Mouse (Mus musculus): ENCODE data around the gene Rhd. TPM values are rescaled to one million over a fixed set of nuclear protein-coding genes. Genes with fewer than 3 reads are reported as not detected.
"Not testable (repeated sequence)": the region's sequence is repeated elsewhere in the genome, so short reads cannot be mapped to it uniquely, and the experiment has no call there.

Gene Rhd
- polyA plus RNA-seq, 1 experiment from 2014 or later: 2.1 TPM

DNA sequence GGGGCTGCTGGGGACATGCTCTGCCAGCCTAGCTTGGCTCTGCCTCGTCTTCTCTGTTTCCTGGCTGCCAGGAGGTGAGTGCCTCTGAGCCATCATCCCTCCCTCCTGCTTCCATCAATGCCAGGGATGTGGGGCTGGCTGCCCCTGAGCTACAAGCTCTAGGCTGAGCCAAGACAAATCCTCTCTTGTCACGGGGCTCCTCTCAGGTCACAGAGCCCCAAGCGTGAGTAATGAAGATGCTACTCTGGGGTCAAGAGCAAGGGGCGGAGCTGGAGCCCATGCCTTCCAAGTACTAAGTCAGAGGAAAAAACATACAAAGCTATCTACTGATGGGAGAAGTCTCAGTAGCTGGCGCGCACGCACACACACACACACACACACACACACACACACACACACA, 38.7 kb downstream of the Rhd start:
- H3K27me3 ChIP-seq (ENCODE audit: control insufficient read depth, insufficient read depth, low read length): no peaks in the 10 kb centered on the region
- no peak overlapping the region for H3K9ac ChIP-seq (replicated peaks; ENCODE audit: low read depth, low read length)
- H3K27ac ChIP-seq (ENCODE audit: low read depth, low read length): no peak overlapping the region
- H3K4me3 ChIP-seq (ENCODE audit: low read depth, low read length): no peak overlapping the region
- H3K4me2 ChIP-seq (ENCODE audit: low read depth, low read length): no peak overlapping the region
- no peaks in the 10 kb centered on the region for H3K4me1 ChIP-seq (ENCODE audit: control insufficient read depth, insufficient read depth, low read length)
- peaks cover 72% of the 10 kb centered on the region for H3K36me3 ChIP-seq (ENCODE audit: control insufficient read depth, insufficient read depth, low read length)
- WGBS: 81% methylated on average over 7 of the region's 7 CpGs
- H3K9me3 ChIP-seq (ENCODE audit: control insufficient read depth, low read length): no peaks in the 10 kb centered on the region
- ATAC-seq (ENCODE audit: low read depth): no peak

DNA sequence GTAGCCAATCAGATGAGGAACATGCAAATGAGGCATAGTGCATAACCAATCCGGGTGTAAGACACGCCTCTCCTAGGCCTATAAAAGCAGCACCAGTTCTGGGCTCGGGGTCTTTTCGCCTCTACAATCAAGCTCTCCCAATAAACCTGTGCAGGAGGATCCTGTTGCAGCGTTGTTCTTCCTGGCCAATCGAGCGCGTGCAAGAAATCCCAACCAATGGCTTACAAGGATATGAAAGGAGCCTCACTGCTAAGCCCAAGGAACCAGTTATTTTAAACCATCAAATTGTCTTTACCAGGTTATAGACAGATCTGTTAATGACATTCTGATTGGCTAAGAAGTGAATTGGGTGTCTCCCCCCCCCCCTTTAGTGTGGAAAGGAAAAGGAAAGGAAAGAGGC, 47.1 kb downstream of the Rhd start:
- not testable (repeated sequence) for H3K9ac ChIP-seq (replicated peaks; ENCODE audit: low read depth, low read length); H3K9me3 ChIP-seq (ENCODE audit: control insufficient read depth, low read length); H3K27ac ChIP-seq (ENCODE audit: low read depth, low read length); ATAC-seq (ENCODE audit: low read depth); H3K27me3 ChIP-seq (ENCODE audit: control insufficient read depth, insufficient read depth, low read length); H3K4me3 ChIP-seq (ENCODE audit: low read depth, low read length); H3K4me2 ChIP-seq (ENCODE audit: low read depth, low read length)
- H3K4me1 ChIP-seq (ENCODE audit: control insufficient read depth, insufficient read depth, low read length): peaks cover 11% of the 10 kb centered on the region
- peaks cover 31% of the 10 kb centered on the region for H3K36me3 ChIP-seq (ENCODE audit: control insufficient read depth, insufficient read depth, low read length)
- WGBS: 96% methylated on average over 6 of the region's 8 CpGs

DNA sequence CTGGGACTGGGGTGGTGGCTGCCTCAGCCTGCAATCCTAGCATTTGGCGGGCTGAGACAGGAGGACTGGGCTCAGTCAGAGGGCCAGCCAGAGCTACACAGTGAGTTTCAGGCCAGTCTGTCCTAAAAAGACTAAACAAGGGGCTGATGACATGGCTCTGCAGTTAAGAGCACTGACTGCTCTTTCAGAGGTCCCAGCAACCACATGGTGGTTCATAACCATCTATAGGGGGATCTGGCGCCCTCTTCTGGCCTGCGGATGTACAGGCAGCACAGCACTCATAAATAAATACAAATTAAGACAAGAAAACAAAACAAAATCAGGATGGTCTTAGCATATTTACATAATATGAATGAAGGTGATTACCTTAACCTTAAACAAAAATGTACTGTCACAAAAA, 49.1 kb downstream of the Rhd start:
- Histone ChIP-seq H3K27ac (ENCODE audit: low read depth, low read length) (no peak overlapping the region), H3K4me3 (ENCODE audit: low read depth, low read length) (peak overlapping the region; percentile 70), H3K4me2 (ENCODE audit: low read depth, low read length) (peak overlapping the region; percentile 67), H3K4me1 (ENCODE audit: control insufficient read depth, insufficient read depth, low read length) (peaks cover 11% of the 10 kb centered on the region), H3K9ac (replicated peaks; ENCODE audit: low read depth, low read length) (no peak overlapping the region), H3K27me3 (ENCODE audit: control insufficient read depth, insufficient read depth, low read length) (no peaks in the 10 kb centered on the region), H3K9me3 (ENCODE audit: control insufficient read depth, low read length) (no peaks in the 10 kb centered on the region), H3K36me3 (ENCODE audit: control insufficient read depth, insufficient read depth, low read length) (peaks cover 12% of the 10 kb centered on the region)
- 30% methylated on average over 3 of the region's 3 CpGs for WGBS
- 0 out of 2 replicates have a peak, but pooled peaks have one; percentile 6 for ATAC-seq (ENCODE audit: low read depth)

DNA sequence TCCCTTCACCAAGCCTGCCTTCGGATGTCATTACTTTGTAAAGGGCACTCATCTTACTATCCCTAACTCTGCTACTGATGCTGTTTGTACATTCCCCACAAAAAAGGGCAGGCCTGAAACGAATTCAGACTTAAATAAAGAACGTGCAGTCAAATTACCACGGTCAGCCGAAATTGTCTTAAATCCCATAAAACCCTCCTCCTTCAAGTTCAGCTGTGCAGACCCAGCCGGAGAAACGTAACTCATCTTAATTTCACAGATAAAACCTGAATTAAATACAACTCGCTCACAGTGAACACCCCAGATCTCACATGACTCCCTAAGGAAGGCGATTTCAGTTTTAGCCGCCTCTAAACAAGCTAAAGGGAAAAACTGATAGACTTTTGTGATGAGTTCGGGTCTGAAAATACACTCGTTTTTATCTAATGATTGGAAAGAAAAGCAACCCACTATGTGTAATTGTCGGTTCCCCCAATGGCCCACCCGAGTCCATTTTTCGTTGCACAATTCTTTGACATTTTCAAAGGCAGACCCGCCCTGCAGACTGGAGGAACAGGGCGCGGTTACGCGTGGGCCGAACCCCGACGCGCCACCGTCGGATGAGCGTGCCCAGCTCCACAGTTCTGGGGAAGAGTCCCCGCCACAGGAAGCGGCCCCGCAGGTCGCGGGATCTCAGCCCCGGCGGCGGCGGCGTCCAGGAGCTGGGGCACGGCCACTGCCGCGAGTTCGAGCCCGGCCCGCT, 50.0 kb downstream of the Rhd start:
- Histone ChIP-seq H3K4me3 (ENCODE audit: low read depth, low read length) (peak overlapping the region; percentile 70), H3K27ac (ENCODE audit: low read depth, low read length) (peak overlapping the region; percentile 71), H3K27me3 (ENCODE audit: control insufficient read depth, insufficient read depth, low read length) (no peaks in the 10 kb centered on the region), H3K9me3 (ENCODE audit: control insufficient read depth, low read length) (no peaks in the 10 kb centered on the region), H3K4me1 (ENCODE audit: control insufficient read depth, insufficient read depth, low read length) (peaks cover 11% of the 10 kb centered on the region), H3K9ac (replicated peaks; ENCODE audit: low read depth, low read length) (peak overlapping the region; percentile 74), H3K36me3 (ENCODE audit: control insufficient read depth, insufficient read depth, low read length) (0 out of 2 replicates have a peak, but pooled peaks cover 3% of the 10 kb centered on the region), H3K4me2 (ENCODE audit: low read depth, low read length) (peak overlapping the region; percentile 67)
- peak; percentile 59 for ATAC-seq (ENCODE audit: low read depth)
- 1% methylated on average over 43 of the region's 43 CpGs for WGBS

DNA sequence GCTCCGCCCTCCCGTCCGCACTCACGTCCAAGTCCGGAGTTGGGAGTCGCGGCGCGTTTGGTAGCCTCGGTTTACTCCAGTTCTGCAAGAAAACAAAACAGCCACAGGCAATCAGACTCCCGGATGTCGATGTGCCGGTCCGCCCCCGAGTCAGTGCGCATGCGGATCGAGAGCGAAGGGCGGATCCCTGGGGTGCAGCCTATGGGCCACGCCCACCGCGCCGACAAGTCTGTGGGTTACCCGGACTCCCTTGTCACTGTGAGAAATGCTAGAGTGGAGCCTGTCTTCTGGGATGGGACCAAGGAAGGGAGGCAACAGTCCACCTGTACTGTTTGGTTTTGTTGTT, 50.5 kb downstream of the Rhd start, which contains the start of gene Tmem50a:
Gene Tmem50a (minus strand): TSS at position 161 of the 346 bp plus-strand sequence.
- H3K9ac ChIP-seq (replicated peaks; ENCODE audit: low read depth, low read length): peak within 1 kb of the TSS; percentile 74
- peaks cover 11% of the 10 kb centered on the region for H3K4me1 ChIP-seq (ENCODE audit: control insufficient read depth, insufficient read depth, low read length)
- no peaks in the 10 kb centered on the region for H3K36me3 ChIP-seq (ENCODE audit: control insufficient read depth, insufficient read depth, low read length)
- ATAC-seq (ENCODE audit: low read depth): peak; percentile 79
- H3K27me3 ChIP-seq (ENCODE audit: control insufficient read depth, insufficient read depth, low read length): no peaks in the 10 kb centered on the region
- H3K27ac ChIP-seq (ENCODE audit: low read depth, low read length): peak within 1 kb of the TSS; percentile 71
- H3K9me3 ChIP-seq (ENCODE audit: control insufficient read depth, low read length): no peaks in the 10 kb centered on the region
- H3K4me2 ChIP-seq (ENCODE audit: low read depth, low read length): peak within 1 kb of the TSS; percentile 67
- H3K4me3 ChIP-seq (ENCODE audit: low read depth, low read length): peak within 1 kb of the TSS; percentile 70
- 0% methylated on average over 25 of the region's 25 CpGs for WGBS

DNA sequence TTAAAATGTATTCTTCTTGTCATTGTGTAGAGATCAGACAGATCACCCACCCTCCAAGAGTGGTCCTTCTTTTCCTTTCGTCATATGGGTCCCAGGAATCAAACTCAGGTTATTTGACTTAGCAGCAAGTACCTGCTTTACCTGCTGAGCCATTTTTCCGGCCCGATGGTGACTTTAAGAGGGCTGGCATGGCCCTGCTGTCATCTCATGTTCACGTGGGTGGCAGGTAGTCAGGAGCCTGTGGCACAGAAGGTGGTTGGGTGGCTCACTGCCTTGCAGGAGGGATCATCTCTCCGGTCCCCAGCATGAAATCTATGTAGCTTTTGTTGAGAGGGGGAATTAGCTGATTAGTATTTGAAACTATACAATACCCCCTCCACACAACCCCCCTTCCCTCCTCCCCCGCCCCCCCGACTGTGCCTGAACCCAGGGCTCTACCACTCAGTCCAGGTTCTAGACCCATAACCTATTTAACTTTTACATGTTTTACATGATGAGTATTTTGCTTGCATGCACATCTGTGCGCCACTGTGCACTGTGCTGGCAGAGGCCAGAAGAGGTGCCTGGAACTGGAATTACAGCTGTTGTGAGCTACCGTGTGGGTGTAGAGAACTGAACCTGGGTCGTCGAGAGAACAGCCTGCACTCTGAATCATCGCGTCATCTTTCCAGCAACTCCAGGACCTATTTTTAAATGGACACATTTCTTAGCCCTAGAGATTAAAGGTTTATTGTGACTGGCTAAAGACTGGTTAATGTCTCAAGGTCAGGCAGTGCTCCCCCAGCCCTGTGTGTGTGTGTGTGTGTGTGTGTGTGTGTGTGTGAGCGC, 51.1 kb downstream of the Rhd start:
- 57% methylated on average over 14 of the region's 14 CpGs for WGBS
- H3K4me3 ChIP-seq (ENCODE audit: low read depth, low read length): peak overlapping the region; percentile 70
- no peaks in the 10 kb centered on the region for H3K27me3 ChIP-seq (ENCODE audit: control insufficient read depth, insufficient read depth, low read length)
- peak overlapping the region; percentile 67 for H3K4me2 ChIP-seq (ENCODE audit: low read depth, low read length)
- H3K36me3 ChIP-seq (ENCODE audit: control insufficient read depth, insufficient read depth, low read length): no peaks in the 10 kb centered on the region
- H3K4me1 ChIP-seq (ENCODE audit: control insufficient read depth, insufficient read depth, low read length): peaks cover 11% of the 10 kb centered on the region
- ATAC-seq (ENCODE audit: low read depth): 0 out of 2 replicates have a peak, but pooled peaks have one; percentile 54
- no peak overlapping the region for H3K9ac ChIP-seq (replicated peaks; ENCODE audit: low read depth, low read length)
- peak overlapping the region; percentile 2; the same call in 1 of the 2 replicates for H3K27ac ChIP-seq (ENCODE audit: low read depth, low read length)
- H3K9me3 ChIP-seq (ENCODE audit: control insufficient read depth, low read length): no peaks in the 10 kb centered on the region

DNA sequence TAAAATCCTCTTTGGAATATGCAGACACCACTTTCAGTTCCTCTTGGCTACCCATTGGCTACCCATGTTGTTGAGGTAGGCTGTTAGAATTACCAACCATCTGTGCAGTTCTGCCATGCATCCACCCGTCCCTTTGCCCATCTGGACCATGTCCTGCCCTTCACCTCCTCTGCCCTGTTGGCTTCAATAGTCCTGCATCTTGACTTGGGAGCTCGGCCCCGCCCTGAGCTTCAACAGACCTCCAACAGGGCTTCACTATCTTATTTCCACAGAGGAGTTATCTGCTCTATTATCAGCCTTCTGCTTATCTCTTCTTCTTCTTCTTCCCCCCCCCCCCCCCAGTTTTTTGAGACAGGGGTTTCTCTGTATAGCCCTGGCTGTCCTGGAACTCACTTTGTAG, 52.9 kb downstream of the Rhd start:
- Histone ChIP-seq H3K4me3 (ENCODE audit: low read depth, low read length) (no peak overlapping the region), H3K9ac (replicated peaks; ENCODE audit: low read depth, low read length) (no peak overlapping the region), H3K9me3 (ENCODE audit: control insufficient read depth, low read length) (no peaks in the 10 kb centered on the region), H3K27ac (ENCODE audit: low read depth, low read length) (no peak overlapping the region), H3K27me3 (ENCODE audit: control insufficient read depth, insufficient read depth, low read length) (no peaks in the 10 kb centered on the region), H3K4me2 (ENCODE audit: low read depth, low read length) (no peak overlapping the region), H3K36me3 (ENCODE audit: control insufficient read depth, insufficient read depth, low read length) (no peaks in the 10 kb centered on the region), H3K4me1 (ENCODE audit: control insufficient read depth, insufficient read depth, low read length) (peaks cover 11% of the 10 kb centered on the region)
- no peak for ATAC-seq (ENCODE audit: low read depth)
- WGBS: 79% methylated on average over 3 of the region's 3 CpGs

DNA sequence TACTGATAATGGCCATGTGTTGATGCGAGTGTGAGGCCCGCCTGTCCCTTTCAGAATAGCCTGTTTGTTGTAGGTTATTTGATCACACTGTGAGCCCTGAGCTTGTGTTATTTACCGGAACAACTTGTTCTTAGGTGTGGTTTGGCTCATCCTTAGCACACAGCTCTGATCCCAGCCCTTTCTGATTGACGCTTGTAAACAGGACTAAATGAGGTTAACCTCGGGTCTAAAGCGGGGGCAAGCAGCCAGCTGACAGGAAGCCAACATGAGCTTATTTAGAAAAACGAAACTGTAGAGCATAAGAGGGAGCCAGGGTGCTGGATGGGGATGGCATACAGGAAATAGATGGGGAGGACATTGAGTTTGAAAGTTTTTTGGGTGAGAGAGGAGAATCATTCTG, 54.0 kb downstream of the Rhd start:
- H3K27me3 ChIP-seq (ENCODE audit: control insufficient read depth, insufficient read depth, low read length): no peaks in the 10 kb centered on the region
- no peak overlapping the region for H3K4me2 ChIP-seq (ENCODE audit: low read depth, low read length)
- no peaks in the 10 kb centered on the region for H3K36me3 ChIP-seq (ENCODE audit: control insufficient read depth, insufficient read depth, low read length)
- ATAC-seq (ENCODE audit: low read depth): no peak
- WGBS: 67% methylated on average over 7 of the region's 7 CpGs
- H3K9ac ChIP-seq (replicated peaks; ENCODE audit: low read depth, low read length): no peak overlapping the region
- H3K4me1 ChIP-seq (ENCODE audit: control insufficient read depth, insufficient read depth, low read length): peaks cover 6% of the 10 kb centered on the region; the same call in 1 of the 2 replicates
- H3K4me3 ChIP-seq (ENCODE audit: low read depth, low read length): no peak overlapping the region
- H3K9me3 ChIP-seq (ENCODE audit: control insufficient read depth, low read length): no peaks in the 10 kb centered on the region
- no peak overlapping the region for H3K27ac ChIP-seq (ENCODE audit: low read depth, low read length)

Data from neural tube, embryonic 14.5 days (tissue).